Mouse (Mus musculus) forebrain, embryonic 10.5 days (tissue): ENCODE data around the gene Fosl1. TPM values are rescaled to one million over a fixed set of nuclear protein-coding genes. Genes with fewer than 3 reads are reported as not detected.
A peak's percentile ranks its signal among the peaks of the same experiment; 100 is the strongest.

Experiments
- DNase-seq: peaks from one replicate; pipeline ENCODE4 v3.0.0-alpha.2; 2017; ENCODE audit warnings: low spot score; ENCODE audit errors: extremely low spot score
- H3K27ac ChIP-seq: fragments of 300-500 bp; sonication (generic); 2 replicates; pipeline ENCODE4 v1.5.1; 2016; ENCODE audit warnings: mild to moderate bottlenecking
- H3K27me3 ChIP-seq: fragments of 300-500 bp; sonication (generic); 2 replicates; pipeline ENCODE4 v1.6.1; 2016; ENCODE audit warnings: mild to moderate bottlenecking; ENCODE audit not compliant: poor library complexity, severe bottlenecking
- H3K36me3 ChIP-seq: fragments of 300-500 bp; sonication (generic); replicated peaks from 2 replicates; pipeline ENCODE4 v1.6.1; 2016; ENCODE audit warnings: mild to moderate bottlenecking, moderate library complexity
- H3K4me1 ChIP-seq: fragments of 300-500 bp; sonication (generic); 2 replicates; pipeline ENCODE4 v1.6.1; 2016
- H3K4me3 ChIP-seq: fragments of 300-500 bp; sonication (generic); 2 replicates; pipeline ENCODE4 v1.5.1; 2016; ENCODE audit warnings: mild to moderate bottlenecking, moderate library complexity
- H3K9me3 ChIP-seq: fragments of 300-500 bp; sonication (generic); 2 replicates; pipeline ENCODE4 v1.6.1; 2016; ENCODE audit warnings: mild to moderate bottlenecking, moderate library complexity
- WGBS: fragments of 180-500 bp; shearing (Covaris S2); methylation state at CpG from one replicate; pipeline ENCODE4 v1.1.7; 2016; 5-methylcytosine and 5-hydroxymethylcytosine counted together
- polyA plus RNA-seq: library from polyadenylated mRNA; unstranded; fragments of >200 nt; fragmentation: Nextera tagmentation; extraction: Ambion mirVana; gene quantifications from 2 replicates; pipeline ENCODE4 v1.2.1, GENCODE M21; 2016

Fosl1 gene
- polyA plus RNA-seq, 1 experiment from 2014 or later = not detected

DNA sequence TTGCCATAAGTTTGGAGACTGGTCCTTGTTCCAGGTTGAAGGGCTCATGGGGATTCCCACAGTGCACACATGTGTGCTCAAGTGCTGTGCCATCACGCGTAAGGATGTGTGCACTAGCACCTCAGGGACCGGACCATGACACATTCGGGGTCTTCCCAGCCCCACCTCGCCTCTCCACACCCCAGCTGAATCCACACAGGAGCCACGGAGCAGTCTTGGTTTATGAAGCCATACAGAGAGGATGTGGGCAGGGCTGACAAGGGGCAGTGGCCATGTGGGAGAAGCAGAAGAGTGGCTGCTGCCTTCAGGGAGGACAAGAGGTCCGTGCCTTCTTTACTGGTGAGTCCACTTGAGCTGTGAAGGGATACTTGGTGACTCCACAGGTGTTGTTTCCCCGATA lies 17.7 kb downstream of the Fosl1 start:
- WGBS = 96% methylated on average over 8 of the region's 8 CpGs
- Histone ChIP-seq H3K36me3 (peaks cover 61% of the 10 kb centered on the region), H3K4me3 (no peak overlapping the region; the same call in 1 of the 2 replicates), H3K9me3 (no peaks in the 10 kb centered on the region), H3K4me1 (peaks cover 23% of the 10 kb centered on the region), H3K27me3 (no peaks in the 10 kb centered on the region), H3K27ac (no peak overlapping the region)
- DNase-seq = no peak

- WGBS = 89% methylated on average over 6 of the region's 6 CpGs
- Histone ChIP-seq H3K36me3 (peaks cover 60% of the 10 kb centered on the region), H3K4me3 (no peak overlapping the region), H3K9me3 (no peaks in the 10 kb centered on the region), H3K27me3 (no peaks in the 10 kb centered on the region), H3K4me1 (peaks cover 10% of the 10 kb centered on the region), H3K27ac (no peak overlapping the region)
- DNase-seq = no peak
Observed at GRCm38 (mm10) chr19:5466916-5467500, 19.7 kb downstream of the Fosl1 start.

DNA sequence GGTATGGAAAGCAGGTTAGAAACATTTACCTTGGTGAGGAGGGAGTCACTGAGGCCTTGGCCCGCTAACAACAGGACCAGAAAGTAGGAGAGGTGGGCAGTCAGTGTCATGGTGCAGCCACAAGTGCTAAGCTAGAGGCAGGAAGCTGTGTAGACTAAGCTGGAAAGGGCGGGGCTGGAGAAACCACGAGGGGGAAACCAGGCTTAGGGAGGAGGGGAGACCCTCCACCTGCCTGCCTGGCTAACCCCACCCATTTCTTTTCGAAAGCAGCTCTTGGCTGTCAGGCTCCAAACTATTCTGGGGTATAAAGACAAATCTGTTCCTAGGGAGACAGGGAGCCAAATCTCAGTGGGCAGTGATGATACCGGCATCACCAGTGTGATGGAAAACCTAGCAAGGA lies 21.0 kb downstream of the Fosl1 start, which contains the start of gene Ctsw:
TSS of gene Ctsw (minus strand) at position 134 of the 400 bp plus-strand sequence.
- Histone ChIP-seq H3K36me3 (peaks cover 46% of the 10 kb centered on the region), H3K27me3 (peaks cover 4% of the 10 kb centered on the region; the same call in 1 of the 2 replicates), H3K9me3 (no peaks in the 10 kb centered on the region), H3K27ac (no peak within 1 kb of the TSS), H3K4me1 (peaks cover 11% of the 10 kb centered on the region), H3K4me3 (no peak within 1 kb of the TSS)
- 68% methylated on average over 5 of the region's 5 CpGs for WGBS
- no peak for DNase-seq

DNA sequence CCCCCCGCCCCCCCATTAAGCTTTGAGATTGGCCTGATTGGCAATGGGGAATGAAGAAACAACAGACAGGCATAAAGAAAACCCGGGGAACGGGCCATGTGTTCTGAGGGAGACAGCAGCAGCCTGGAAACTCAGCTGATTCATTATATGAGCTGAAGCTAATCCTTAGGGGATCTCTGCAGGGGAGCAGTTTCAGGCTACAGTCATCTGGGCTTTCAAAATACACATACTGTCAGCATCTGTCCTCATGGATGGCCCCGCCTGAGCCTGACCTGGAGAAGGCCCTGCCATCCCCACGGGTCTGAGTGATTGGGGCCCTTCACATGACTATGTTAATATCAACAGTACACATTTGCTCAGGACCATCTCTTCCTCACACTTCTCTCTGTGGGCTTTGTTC lies 24.5 kb downstream of the Fosl1 start:
- no peaks in the 10 kb centered on the region for H3K9me3 ChIP-seq
- peaks cover 28% of the 10 kb centered on the region for H3K4me1 ChIP-seq
- WGBS = 60% methylated on average over 5 of the region's 5 CpGs
- DNase-seq = no peak
- peaks cover 15% of the 10 kb centered on the region for H3K36me3 ChIP-seq
- H3K27ac ChIP-seq = no peak overlapping the region
- H3K27me3 ChIP-seq = peaks cover 17% of the 10 kb centered on the region
- H3K4me3 ChIP-seq = no peak overlapping the region

DNA sequence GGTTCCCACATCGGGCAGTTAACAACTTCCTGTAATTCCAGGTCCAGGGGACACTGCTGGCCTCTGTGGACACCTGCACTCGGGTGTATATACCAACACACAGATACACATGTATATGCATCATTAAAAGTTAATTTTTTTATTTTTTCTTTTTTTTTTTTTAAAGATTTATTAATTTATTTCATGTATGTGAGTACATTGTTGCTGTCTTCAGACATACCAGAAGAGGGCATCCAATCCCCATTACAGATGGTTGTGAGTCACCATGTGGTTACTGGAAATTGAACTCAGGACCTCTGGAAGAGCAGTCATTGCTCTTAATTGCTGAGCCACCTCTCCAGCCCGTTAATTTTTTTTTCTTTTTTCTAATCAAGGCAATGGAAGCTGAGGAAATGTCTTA lies 25.5 kb downstream of the Fosl1 start:
- H3K9me3 ChIP-seq = no peaks in the 10 kb centered on the region
- 77% methylated on average over 3 of the region's 3 CpGs for WGBS

GRCm38 (mm10) chr19:5473720-5474119 lies 26.4 kb downstream of the Fosl1 start, which contains the start of gene Efemp2:
Gene Efemp2, plus strand, starts transcription at chr19:5473954.
- Histone ChIP-seq H3K36me3 (peaks cover 18% of the 10 kb centered on the region), H3K27me3 (peaks cover 17% of the 10 kb centered on the region), H3K27ac (peak within 1 kb of the TSS; percentile 90), H3K4me1 (peaks cover 28% of the 10 kb centered on the region), H3K4me3 (peak within 1 kb of the TSS; percentile 72), H3K9me3 (no peaks in the 10 kb centered on the region)
- WGBS = 2% methylated on average over 22 of the region's 22 CpGs
- DNase-seq = peak; percentile 67

More for the DNA sequence above, 25.5 kb downstream of the Fosl1 start:
- Histone ChIP-seq H3K4me1 (peaks cover 28% of the 10 kb centered on the region), H3K27me3 (peaks cover 17% of the 10 kb centered on the region), H3K27ac (no peak overlapping the region), H3K36me3 (peaks cover 11% of the 10 kb centered on the region), H3K4me3 (no peak overlapping the region; the same call in 1 of the 2 replicates)
- no peak for DNase-seq

DNA sequence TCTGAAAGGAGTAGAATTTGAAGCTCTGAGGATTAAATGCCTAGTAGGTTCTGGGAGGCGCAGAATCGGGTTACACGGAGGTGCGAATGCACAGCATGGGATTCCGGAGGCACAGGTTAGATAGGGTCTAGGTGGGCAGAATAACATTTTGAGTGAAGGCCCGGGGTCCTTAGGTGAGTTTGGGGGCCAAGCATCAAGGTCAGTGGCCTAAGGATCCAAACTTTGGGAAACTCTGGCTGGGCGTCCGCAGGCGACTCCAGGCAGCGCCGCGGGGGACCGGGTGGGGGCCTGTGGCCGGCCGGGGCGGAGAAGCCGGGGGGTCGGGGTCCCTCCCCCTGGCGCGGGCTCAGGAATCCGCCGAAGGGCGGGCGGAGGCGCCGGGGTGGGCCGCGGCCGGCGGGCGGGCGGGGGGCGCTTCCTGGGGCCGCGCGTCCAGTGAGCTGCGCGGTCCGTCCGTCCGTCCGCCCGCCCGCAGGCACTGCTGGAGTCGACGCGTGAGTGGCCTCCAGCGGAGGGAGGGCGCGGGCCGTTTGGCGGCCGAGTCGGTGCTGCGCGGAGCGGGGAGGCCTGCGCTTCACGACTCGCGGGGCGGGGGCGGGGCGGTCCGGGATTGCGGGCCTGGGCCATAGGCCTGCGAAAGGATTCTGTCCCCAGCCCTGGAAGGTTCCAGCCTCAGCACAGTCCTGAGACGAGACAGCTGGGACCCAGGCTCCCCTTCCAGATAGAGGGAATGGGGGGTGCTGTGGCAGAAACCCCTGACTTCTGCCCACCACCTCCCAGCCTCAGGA lies 27.1 kb downstream of the Fosl1 start:
- Histone ChIP-seq H3K27me3 (peaks cover 17% of the 10 kb centered on the region), H3K4me1 (peaks cover 28% of the 10 kb centered on the region), H3K4me3 (peak overlapping the region; percentile 72), H3K27ac (peak overlapping the region; percentile 90), H3K9me3 (no peaks in the 10 kb centered on the region), H3K36me3 (peaks cover 25% of the 10 kb centered on the region)
- peak; percentile 49 for DNase-seq
- WGBS = 1% methylated on average over 51 of the region's 68 CpGs

DNA sequence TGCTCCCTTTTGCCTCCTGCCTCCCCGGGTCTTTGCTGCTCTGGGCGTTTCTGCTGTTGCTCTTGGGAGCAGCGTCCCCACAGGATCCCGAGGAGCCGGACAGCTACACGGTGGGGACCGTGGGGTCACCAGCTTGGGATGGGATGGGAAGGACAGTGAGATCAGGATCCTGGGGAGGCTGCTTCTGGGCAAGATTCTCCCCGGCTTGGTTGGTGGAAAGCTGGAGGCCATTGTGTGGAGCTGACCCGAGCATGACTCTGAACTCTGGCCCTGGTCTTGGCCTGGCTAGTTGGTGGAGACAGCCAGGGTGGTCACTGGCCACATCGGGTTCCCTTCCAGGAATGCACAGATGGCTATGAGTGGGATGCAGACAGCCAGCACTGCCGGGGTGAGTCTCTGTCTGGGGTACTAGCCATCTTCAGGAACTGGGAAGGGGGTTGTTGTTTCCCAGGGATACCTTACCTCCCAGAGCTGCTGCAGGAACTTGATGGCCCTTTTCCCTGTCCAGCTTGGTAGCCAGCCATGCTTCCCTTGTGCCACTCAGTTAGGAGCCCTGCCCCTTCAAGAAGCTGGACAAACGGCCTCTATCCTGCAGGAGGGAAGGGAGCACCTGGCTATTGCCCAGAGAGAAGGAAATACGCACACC lies 27.8 kb downstream of the Fosl1 start:
- H3K4me3 ChIP-seq = peak overlapping the region; percentile 72
- peaks cover 17% of the 10 kb centered on the region for H3K27me3 ChIP-seq
- no peak for DNase-seq
- WGBS = 26% methylated on average over 13 of the region's 13 CpGs
- peaks cover 28% of the 10 kb centered on the region for H3K4me1 ChIP-seq
- peaks cover 32% of the 10 kb centered on the region for H3K36me3 ChIP-seq
- no peaks in the 10 kb centered on the region for H3K9me3 ChIP-seq
- peak overlapping the region; percentile 90 for H3K27ac ChIP-seq

DNA sequence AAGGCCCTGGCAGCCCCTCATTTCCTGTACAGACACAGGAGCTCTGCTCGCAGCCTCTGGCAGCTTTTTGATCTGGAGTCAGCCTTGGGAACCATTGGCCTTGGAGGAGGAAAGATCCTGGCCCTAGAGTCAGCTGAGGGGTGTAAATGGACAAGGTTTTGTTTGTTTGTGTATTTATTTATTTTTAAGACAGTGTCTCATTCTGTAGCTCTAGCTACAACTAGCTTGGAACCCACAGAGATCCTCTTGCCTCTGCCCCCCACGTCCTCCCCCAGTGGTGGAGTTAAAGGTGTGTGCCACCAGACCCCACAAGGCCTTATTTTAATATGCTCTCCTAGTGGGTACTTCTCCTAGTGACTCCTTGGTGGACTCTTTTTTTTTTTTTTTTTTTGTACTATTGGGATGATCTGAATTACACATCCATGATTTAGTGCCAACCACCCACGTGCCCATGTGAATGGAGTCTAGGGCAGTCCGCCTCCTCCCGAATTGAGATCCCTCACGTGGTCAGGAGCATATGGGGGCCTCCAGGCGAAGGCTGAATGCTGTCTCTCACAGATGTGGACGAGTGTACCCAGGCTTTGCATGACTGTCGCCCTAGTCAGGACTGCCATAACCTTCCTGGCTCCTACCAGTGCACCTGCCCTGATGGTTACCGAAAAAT lies 29.8 kb downstream of the Fosl1 start:
- H3K27ac ChIP-seq = no peak overlapping the region
- peaks cover 28% of the 10 kb centered on the region for H3K4me1 ChIP-seq
- no peak overlapping the region for H3K4me3 ChIP-seq
- WGBS = 87% methylated on average over 10 of the region's 10 CpGs
- DNase-seq = no peak
- H3K27me3 ChIP-seq = peaks cover 17% of the 10 kb centered on the region
- no peaks in the 10 kb centered on the region for H3K9me3 ChIP-seq
- H3K36me3 ChIP-seq = peaks cover 51% of the 10 kb centered on the region

- Histone ChIP-seq H3K4me3 (no peak overlapping the region), H3K9me3 (no peaks in the 10 kb centered on the region), H3K27me3 (peaks cover 17% of the 10 kb centered on the region), H3K27ac (no peak overlapping the region), H3K4me1 (peaks cover 28% of the 10 kb centered on the region), H3K36me3 (peaks cover 58% of the 10 kb centered on the region)
- WGBS = 93% methylated on average over 18 of the region's 18 CpGs
- DNase-seq = no peak
Observed at GRCm38 (mm10) chr19:5477668-5478300, 30.4 kb downstream of the Fosl1 start.

- Histone ChIP-seq H3K4me1 (peaks cover 11% of the 10 kb centered on the region), H3K9me3 (no peaks in the 10 kb centered on the region), H3K27me3 (peaks cover 4% of the 10 kb centered on the region), H3K4me3 (no peak overlapping the region), H3K27ac (no peak overlapping the region), H3K36me3 (peaks cover 80% of the 10 kb centered on the region)
- 92% methylated on average over 10 of the region's 10 CpGs for WGBS
- DNase-seq = no peak
Observed at GRCm38 (mm10) chr19:5480016-5480415, 32.7 kb downstream of the Fosl1 start.

DNA sequence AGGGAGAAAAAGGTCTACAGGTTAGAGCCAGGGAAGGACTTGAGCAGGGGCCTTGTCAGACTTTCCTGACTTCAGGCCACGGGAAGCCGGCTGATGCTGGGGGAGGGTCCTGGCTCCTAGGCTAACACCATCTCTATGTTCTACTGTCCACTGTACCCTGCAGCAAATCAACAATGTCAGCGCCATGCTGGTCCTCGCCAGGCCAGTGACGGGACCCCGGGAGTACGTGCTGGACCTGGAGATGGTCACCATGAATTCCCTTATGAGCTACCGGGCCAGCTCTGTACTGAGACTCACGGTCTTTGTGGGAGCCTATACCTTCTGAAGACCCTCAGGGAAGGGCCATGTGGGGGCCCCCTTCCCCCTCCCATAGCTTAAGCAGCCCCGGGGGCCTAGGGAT lies 34.1 kb downstream of the Fosl1 start:
- Histone ChIP-seq H3K4me1 (no peaks in the 10 kb centered on the region; the same call in 1 of the 2 replicates), H3K27me3 (no peaks in the 10 kb centered on the region), H3K4me3 (no peak overlapping the region), H3K27ac (no peak overlapping the region), H3K36me3 (peaks cover 91% of the 10 kb centered on the region), H3K9me3 (no peaks in the 10 kb centered on the region)
- no peak for DNase-seq
- 92% methylated on average over 10 of the region's 10 CpGs for WGBS
